Mouse (Mus musculus) heart, adult 2 months (tissue): ENCODE data around the gene Arhgef19.

Experiments used
- CTCF ChIP-seq: fragments of 200-600 bp; IDR thresholded peaks from 2 replicates; pipeline ENCODE4 v1.8.1; 2022; ENCODE audit warnings: antibody characterized with exemption, mild to moderate bottlenecking, moderate library complexity
- POLR2A ChIP-seq: fragments of 200-500 bp; IDR thresholded peaks from 2 replicates; pipeline ENCODE4 v1.6.1; 2011; ENCODE audit warnings: mild to moderate bottlenecking, low read depth, low read length, control low read depth; ENCODE audit not compliant: insufficient read depth

DNA sequence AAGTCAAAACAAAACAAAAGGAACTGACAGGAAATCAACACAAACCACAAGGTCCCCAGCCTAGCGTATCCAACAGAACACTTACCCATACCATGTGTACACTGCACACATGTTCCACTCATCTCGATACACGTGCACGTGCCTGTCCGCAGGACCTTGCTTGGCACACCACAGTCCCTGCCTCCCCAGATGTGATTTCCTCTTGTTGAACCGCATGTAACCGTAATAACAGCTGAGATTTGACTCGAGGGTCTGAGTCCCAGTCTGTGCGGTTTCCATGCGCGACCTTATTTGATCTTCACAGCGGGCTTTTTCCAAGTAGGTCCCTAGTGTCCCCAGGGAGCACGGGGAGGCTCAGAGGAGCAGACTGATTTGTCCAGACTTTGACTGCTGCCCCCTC, 60.1 kb downstream of the Arhgef19 start:
- no peak for TF ChIP-seq CTCF
- no peak for TF ChIP-seq POLR2A
